Mouse (Mus musculus): ENCODE measurements around the gene Brdt. TPM values are rescaled to one million over a fixed set of nuclear protein-coding genes. Genes with fewer than 3 reads are reported as not detected.
A peak's percentile ranks its signal among the peaks of the same experiment; 100 is the strongest.

The Brdt gene
- polyA plus RNA-seq, 1 experiment from 2014 or later, result 2.1 TPM

DNA sequence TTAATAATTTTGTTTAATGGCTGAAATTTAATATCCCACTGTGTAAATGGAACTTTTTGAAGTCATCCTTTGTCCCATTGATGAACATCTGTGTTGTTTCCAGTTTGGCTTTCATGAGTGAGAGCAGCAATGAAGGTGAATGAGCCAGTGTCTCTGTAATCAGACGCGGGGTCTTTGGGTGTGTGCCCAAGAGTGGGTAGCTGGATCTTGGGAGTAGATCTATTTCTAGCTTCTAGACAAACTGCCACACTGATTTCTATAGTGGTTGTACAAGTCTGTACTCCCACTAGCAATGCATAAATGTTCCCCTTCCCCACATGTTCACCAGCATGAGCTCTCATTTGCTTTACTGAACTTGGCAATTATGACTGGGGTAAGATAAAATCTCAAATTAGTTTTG, 58.4 kb downstream of the Brdt start:
- no peaks in the 10 kb centered on the region for H3K36me3 ChIP-seq
- H3K4me3 ChIP-seq, result no peak overlapping the region
- no peaks in the 10 kb centered on the region for H3K9me3 ChIP-seq
- no peaks in the 10 kb centered on the region for H3K4me1 ChIP-seq
- H3K4me2 ChIP-seq, result no peak overlapping the region
- no peak for ATAC-seq (ENCODE audit: borderline replicate concordance, extremely low read depth, low FRiP score, low TSS enrichment)
- H3K9ac ChIP-seq, result no peak overlapping the region
- H3K27me3 ChIP-seq, result no peaks in the 10 kb centered on the region
- 85% methylated on average over 2 of the region's 2 CpGs for WGBS
- H3K27ac ChIP-seq, result no peak overlapping the region

DNA sequence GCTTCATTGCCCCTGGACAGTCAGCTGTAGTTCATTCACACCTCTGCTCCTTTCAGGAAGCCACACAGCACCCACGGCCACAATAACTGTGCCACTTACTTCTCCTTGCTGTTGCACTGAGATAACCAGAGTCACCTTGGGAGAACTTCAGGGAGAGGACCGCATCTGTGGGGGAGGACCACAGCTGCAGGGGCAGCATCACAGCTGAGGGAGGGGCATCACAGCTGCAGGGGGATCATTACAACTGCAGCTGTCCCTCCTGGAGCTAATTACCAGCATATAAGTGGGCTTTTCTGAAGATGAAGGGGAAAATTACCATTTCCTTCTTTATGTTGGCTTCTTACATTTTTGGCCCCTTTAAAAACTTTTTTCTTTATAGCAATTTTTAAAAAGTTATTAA, 63.5 kb downstream of the Brdt start:
- 61% methylated on average over 2 of the region's 2 CpGs for WGBS

DNA sequence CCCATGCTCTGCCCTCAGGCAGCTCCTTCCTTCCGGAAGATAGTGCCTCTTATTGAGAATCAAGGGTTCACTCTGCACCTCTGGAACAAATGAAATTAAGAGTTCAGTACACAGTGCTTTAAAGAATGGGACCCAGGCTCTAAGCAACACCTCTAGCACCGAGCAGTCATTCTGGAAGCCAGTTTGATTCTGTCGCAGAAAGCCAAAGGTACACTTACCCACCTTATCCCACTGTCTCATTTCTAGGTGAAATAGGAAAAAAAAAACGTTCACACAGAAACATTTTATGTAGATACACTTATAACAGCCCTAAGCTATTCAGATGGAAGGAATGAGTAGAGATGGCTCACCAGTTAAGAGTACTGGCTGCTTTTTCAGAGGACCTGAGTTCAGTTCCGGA, 71.5 kb downstream of the Brdt start, which contains the start of gene Ephx4:
Ephx4 (plus strand) TSS at position 301 of the 400 bp plus-strand sequence.
- WGBS, result 16% methylated on average over 5 of the region's 5 CpGs
- H3K27me3 ChIP-seq, result peaks cover 33% of the 10 kb centered on the region
- ATAC-seq (ENCODE audit: borderline replicate concordance, extremely low read depth, low FRiP score, low TSS enrichment), result no peak
- H3K9ac ChIP-seq, result peak within 1 kb of the TSS; percentile 40
- H3K27ac ChIP-seq, result no peak within 1 kb of the TSS
- no peaks in the 10 kb centered on the region for H3K36me3 ChIP-seq
- no peaks in the 10 kb centered on the region for H3K9me3 ChIP-seq
- peak within 1 kb of the TSS; percentile 97 for H3K4me2 ChIP-seq
- H3K4me1 ChIP-seq, result peaks cover 5% of the 10 kb centered on the region
- peak within 1 kb of the TSS; percentile 55 for H3K4me3 ChIP-seq

More for the DNA sequence above, 63.5 kb downstream of the Brdt start:
- no peaks in the 10 kb centered on the region for H3K9me3 ChIP-seq
- no peak overlapping the region for H3K9ac ChIP-seq
- H3K27me3 ChIP-seq, result no peaks in the 10 kb centered on the region
- no peaks in the 10 kb centered on the region for H3K36me3 ChIP-seq
- H3K27ac ChIP-seq, result no peak overlapping the region
- ATAC-seq (ENCODE audit: borderline replicate concordance, extremely low read depth, low FRiP score, low TSS enrichment), result no peak
- no peak overlapping the region for H3K4me2 ChIP-seq
- H3K4me3 ChIP-seq, result no peak overlapping the region
- no peaks in the 10 kb centered on the region for H3K4me1 ChIP-seq

DNA sequence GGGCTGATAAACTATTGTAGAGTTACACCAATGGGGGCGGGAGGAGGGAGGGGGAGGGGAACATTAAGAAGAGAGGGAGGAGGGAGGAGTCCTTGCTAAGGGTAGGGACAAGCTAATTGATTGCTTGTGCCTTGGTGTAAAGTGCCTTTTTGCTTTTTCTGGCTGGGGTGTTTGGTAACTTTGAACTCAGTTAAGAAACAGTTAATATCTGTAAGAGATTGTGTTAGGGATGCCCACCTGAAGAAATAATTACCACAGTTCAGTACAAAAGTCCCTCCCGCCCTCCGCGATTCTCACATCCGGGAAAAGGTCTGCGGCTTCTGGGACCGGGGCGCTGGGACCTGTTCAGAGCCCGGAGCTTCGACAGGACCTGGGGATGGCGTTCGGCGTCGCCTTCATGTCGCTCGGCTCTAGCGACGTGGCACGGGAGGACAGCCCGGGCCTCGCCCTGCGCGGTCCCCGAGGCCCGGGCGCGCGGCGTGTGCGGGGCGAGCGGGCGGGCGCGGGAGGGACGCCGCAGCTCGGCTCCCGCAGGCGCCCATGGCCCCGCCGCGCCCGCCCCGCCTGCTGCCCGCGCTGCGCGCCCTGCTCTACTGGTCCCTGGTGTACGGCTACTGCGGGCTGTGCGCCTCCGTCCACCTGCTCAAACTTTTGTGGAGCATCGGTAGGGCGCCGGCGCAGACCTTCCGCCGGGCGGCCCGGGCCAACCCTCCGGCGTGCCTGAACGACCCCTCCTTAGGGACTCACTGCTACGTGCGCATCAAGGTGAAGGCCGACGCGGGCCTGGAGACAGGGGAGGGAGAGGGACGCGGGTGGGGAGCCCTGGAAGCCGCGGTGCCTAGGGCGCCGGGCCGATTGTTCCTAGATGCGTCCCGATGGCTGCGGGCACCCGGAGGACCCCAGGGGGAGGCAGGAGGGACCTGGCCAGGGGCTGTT, 72.3 kb downstream of the Brdt start:
- H3K27ac ChIP-seq, result no peak overlapping the region
- 1% methylated on average over 52 of the region's 80 CpGs for whole genome bisulfite sequencing
- peak; percentile 64 for ATAC-seq (ENCODE audit: borderline replicate concordance, extremely low read depth, low FRiP score, low TSS enrichment)
- H3K4me3 ChIP-seq, result peak overlapping the region; percentile 55
- H3K9me3 ChIP-seq, result no peaks in the 10 kb centered on the region
- peak overlapping the region; percentile 97 for H3K4me2 ChIP-seq
- H3K4me1 ChIP-seq, result peaks cover 5% of the 10 kb centered on the region
- no peaks in the 10 kb centered on the region for H3K36me3 ChIP-seq
- H3K9ac ChIP-seq, result peak overlapping the region; percentile 40
- H3K27me3 ChIP-seq, result peaks cover 33% of the 10 kb centered on the region

DNA sequence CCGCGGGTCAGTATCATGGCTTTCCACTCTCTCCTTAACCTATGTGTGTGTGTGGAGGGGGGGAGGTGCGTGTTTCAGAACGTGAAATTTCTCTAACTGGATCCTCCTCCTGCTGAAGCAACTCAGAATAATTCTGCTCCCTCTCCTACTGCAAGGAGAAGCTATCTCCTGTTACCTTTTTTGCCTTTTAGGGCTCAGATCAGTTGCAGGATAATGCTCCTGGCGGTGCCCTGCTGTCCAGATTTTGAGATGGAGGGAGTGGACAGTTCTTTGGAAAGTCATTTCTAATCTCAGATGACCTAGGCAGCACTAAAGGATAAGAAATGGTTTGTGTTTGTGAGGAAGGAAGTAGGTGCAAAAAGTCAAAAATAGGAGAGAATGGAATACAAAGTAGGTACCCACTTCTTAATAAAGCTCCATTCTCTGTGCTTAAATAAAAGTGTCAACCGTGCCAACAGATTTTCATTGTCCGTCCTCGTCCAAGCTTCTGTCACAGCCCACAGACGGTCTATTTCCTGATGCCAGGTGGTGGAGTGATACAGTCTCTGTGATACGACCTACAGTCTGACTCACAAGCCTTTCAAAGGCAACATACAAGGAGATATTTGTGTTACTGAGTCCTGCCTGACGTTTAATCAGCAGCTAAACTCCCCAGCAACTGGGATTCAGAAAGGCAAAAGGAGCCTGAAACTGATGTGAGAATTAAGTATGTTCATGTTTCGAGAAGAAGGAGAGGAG, 73.2 kb downstream of the Brdt start:
- peaks cover 5% of the 10 kb centered on the region for H3K4me1 ChIP-seq
- H3K27ac ChIP-seq, result no peak overlapping the region

DNA sequence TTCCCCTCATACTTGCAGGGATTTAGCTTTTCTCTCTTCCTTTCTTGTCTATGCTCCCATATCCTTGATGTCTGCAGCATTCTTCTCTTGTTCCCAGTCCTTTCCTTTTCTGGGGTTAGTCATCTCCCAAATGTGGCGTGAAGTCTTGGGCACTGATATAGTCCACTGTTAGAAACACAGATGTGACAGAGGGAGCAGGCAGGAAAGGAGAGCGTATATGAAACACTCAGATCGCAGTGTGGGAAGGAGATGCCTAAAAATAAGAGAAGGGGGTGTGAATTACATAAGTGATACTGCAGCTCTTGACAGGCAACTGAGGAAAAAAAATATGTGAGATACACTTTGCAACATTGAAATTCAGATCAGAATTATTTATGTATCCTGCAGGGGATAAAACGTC, 74.4 kb downstream of the Brdt start:
- peaks cover 33% of the 10 kb centered on the region for H3K27me3 ChIP-seq
- no peaks in the 10 kb centered on the region for H3K36me3 ChIP-seq
- H3K27ac ChIP-seq, result no peak overlapping the region
- no peaks in the 10 kb centered on the region for H3K9me3 ChIP-seq
- H3K4me2 ChIP-seq, result no peak overlapping the region
- no peak overlapping the region for H3K4me3 ChIP-seq
- ATAC-seq (ENCODE audit: borderline replicate concordance, extremely low read depth, low FRiP score, low TSS enrichment), result no peak
- WGBS, result 66% methylated on average over 4 of the region's 4 CpGs
- H3K9ac ChIP-seq, result no peak overlapping the region
- peaks cover 5% of the 10 kb centered on the region for H3K4me1 ChIP-seq

More for the DNA sequence above, 73.2 kb downstream of the Brdt start:
- ATAC-seq (ENCODE audit: borderline replicate concordance, extremely low read depth, low FRiP score, low TSS enrichment), result no peak
- 28% methylated on average over 12 of the region's 12 CpGs for WGBS
- peak overlapping the region; percentile 40; the same call in 1 of the 2 replicates for H3K9ac ChIP-seq
- no peaks in the 10 kb centered on the region for H3K9me3 ChIP-seq
- H3K36me3 ChIP-seq, result no peaks in the 10 kb centered on the region
- H3K4me3 ChIP-seq, result peak overlapping the region; percentile 55
- peaks cover 33% of the 10 kb centered on the region for H3K27me3 ChIP-seq
- H3K4me2 ChIP-seq, result peak overlapping the region; percentile 97

DNA sequence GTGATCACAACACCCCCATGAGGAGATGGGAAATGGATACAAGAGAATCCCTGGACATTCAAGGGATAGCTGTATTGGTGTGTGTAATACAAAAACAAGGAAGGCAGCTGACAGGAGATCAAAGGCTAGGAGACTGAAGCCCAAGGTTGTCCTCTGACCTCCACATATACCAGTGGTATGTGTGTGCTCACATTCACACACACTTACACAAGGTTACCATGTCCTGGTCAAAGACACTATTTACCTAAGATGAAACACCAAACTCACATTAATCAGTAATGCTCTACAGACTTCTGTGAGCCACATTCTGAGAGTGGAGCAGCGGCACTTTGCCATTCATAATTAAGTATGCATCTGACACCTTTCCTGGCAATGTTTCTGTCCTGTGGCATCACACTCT, 79.3 kb downstream of the Brdt start:
- H3K27ac ChIP-seq, result no peak overlapping the region
- H3K36me3 ChIP-seq, result no peaks in the 10 kb centered on the region
- H3K4me2 ChIP-seq, result no peak overlapping the region
- no peak overlapping the region for H3K9ac ChIP-seq
- peaks cover 1% of the 10 kb centered on the region for H3K27me3 ChIP-seq
- WGBS, result 80% methylated on average over 1 of the region's 1 CpGs
- H3K4me3 ChIP-seq, result no peak overlapping the region
- ATAC-seq (ENCODE audit: borderline replicate concordance, extremely low read depth, low FRiP score, low TSS enrichment), result no peak
- H3K4me1 ChIP-seq, result no peaks in the 10 kb centered on the region
- no peaks in the 10 kb centered on the region for H3K9me3 ChIP-seq

DNA sequence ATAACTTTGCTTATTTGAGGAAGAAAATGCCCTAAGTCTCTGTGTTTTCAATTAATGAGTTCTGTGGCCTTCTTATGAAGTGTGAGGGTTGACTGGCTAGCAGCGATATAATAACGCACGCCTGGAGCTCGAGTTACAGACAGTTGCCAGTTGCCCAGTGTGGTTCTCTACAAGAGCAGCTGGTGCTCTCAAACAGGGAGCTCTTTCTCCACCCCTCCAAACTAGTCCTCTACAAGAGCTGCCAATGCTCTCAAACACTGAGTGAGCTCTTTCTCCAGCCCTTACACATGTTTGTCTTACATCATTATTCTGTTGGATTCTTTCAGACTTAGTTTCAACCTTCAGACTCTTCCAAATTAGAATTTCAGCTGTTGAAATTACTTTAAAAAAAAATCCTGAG, 80.4 kb downstream of the Brdt start:
- Histone ChIP-seq H3K36me3 (no peaks in the 10 kb centered on the region), H3K27me3 (no peaks in the 10 kb centered on the region), H3K4me2 (no peak overlapping the region), H3K4me1 (no peaks in the 10 kb centered on the region), H3K4me3 (no peak overlapping the region), H3K9me3 (no peaks in the 10 kb centered on the region), H3K27ac (no peak overlapping the region), H3K9ac (no peak overlapping the region)
- WGBS, result 40% methylated on average over 4 of the region's 4 CpGs
- no peak for ATAC-seq (ENCODE audit: borderline replicate concordance, extremely low read depth, low FRiP score, low TSS enrichment)

DNA sequence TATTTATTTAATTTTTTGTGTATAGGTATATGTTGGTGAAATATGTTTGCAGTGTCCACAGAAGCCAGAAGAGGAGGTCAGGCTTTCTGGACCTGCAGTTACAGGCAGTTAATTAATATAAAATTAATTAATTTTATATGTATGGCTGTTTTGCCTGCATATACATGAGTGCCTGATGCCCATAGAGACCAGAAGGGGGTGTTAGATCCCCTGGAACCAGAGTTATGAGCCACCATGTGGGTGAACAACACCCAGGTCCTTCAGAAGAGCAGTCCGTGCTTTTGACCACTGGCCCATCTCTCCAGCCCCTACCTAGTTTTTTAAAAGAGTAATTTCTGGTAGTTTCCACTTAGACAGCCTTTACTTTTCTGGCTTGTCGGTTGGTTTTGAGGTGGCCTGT, 81.3 kb downstream of the Brdt start:
- Histone ChIP-seq H3K27me3 (no peaks in the 10 kb centered on the region), H3K36me3 (no peaks in the 10 kb centered on the region), H3K9me3 (no peaks in the 10 kb centered on the region), H3K4me2 (no peak overlapping the region), H3K4me1 (no peaks in the 10 kb centered on the region), H3K27ac (no peak overlapping the region), H3K4me3 (no peak overlapping the region), H3K9ac (no peak overlapping the region)
- 80% methylated on average over 2 of the region's 2 CpGs for WGBS
- ATAC-seq (ENCODE audit: borderline replicate concordance, extremely low read depth, low FRiP score, low TSS enrichment), result no peak

DNA sequence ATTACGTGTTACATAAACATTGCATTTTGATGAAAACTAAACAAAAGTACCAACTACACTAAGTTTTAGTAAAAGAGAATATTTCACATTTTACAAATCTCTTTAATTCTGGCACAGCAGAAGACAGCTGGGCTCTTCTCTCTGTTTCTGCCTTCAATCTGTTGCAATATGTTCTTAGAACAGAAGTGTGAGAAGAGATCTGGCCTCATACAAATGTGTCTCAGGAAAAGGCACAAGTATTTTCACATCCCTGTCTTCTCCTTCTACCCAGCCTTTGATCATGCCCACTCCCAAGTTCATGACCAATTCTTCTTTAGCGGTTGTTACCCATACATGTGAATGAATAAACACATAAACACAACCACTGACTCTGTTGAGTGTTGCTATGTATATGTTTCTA, 84.1 kb downstream of the Brdt start:
- no peak for ATAC-seq (ENCODE audit: borderline replicate concordance, extremely low read depth, low FRiP score, low TSS enrichment)
- Histone ChIP-seq H3K9me3 (no peaks in the 10 kb centered on the region), H3K36me3 (no peaks in the 10 kb centered on the region), H3K27me3 (no peaks in the 10 kb centered on the region), H3K9ac (no peak overlapping the region), H3K4me1 (no peaks in the 10 kb centered on the region), H3K4me2 (no peak overlapping the region), H3K27ac (no peak overlapping the region), H3K4me3 (no peak overlapping the region)
- WGBS, result 63% methylated on average over 2 of the region's 2 CpGs

DNA sequence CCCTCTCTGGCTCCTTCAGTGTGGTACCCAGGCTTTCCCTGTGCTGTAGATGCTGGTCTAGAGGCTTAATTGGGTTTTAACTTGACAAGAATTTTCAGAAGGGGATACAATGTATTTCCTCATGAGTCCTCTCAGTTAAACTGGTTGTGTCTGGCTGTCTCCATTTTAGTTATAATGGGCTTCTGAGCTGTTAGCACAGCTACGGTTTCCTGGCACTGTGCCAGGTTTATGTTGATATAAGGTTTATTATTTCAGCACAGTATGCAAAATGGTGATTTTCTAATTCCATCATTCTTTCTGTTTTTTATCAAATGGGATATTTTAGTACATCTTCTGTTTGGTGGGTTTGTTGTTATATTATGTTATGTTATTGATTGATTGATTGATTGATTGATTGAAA, 90.7 kb downstream of the Brdt start:
- H3K9ac ChIP-seq, result no peak overlapping the region
- H3K4me2 ChIP-seq, result no peak overlapping the region
- no peaks in the 10 kb centered on the region for H3K36me3 ChIP-seq
- no peak overlapping the region for H3K27ac ChIP-seq
- ATAC-seq (ENCODE audit: borderline replicate concordance, extremely low read depth, low FRiP score, low TSS enrichment), result no peak
- H3K27me3 ChIP-seq, result no peaks in the 10 kb centered on the region
- no peak overlapping the region for H3K4me3 ChIP-seq
- 5% methylated on average over 1 of the region's 1 CpGs for WGBS
- H3K4me1 ChIP-seq, result no peaks in the 10 kb centered on the region
- H3K9me3 ChIP-seq, result no peaks in the 10 kb centered on the region

DNA sequence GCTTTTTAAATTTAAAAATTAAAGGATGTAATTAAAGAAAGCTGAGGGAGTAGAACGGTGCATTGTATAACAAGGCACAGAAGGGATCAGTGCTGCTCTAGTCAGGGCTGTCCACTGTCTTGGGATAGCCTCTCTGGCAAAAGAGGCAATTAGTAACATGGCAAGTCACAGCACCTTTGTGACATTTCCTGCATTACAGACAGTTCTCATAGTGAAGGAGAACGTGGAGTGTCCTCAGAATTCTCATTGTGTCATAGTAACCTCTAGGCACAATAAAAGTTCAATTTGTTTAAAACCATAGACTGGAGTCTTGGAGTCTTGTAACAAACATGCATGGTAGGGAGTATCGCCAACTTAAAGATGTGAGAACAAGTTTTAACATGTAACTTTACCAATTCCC, 100.3 kb downstream of the Brdt start, which contains the start of gene Lpcat2b:
Lpcat2b (plus strand) TSS at position 301 of the 400 bp plus-strand sequence.
- no peak within 1 kb of the TSS for H3K4me2 ChIP-seq
- WGBS, result 75% methylated on average over 3 of the region's 3 CpGs
- no peak within 1 kb of the TSS for H3K9ac ChIP-seq
- H3K36me3 ChIP-seq, result no peaks in the 10 kb centered on the region
- H3K27me3 ChIP-seq, result no peaks in the 10 kb centered on the region
- ATAC-seq (ENCODE audit: borderline replicate concordance, extremely low read depth, low FRiP score, low TSS enrichment), result no peak
- H3K4me3 ChIP-seq, result no peak within 1 kb of the TSS
- no peaks in the 10 kb centered on the region for H3K9me3 ChIP-seq
- no peak within 1 kb of the TSS for H3K27ac ChIP-seq
- H3K4me1 ChIP-seq, result no peaks in the 10 kb centered on the region
